ENCODE assay signal across 22 mouse cellular contexts in genomic region chr1:40428910-40429675, GRCm38 (mm10). TPM values are rescaled to one million over a fixed set of nuclear protein-coding genes. Genes with fewer than 3 reads are reported as not detected.
A peak's percentile ranks its signal among the peaks of the same experiment; 100 is the strongest.
DNase-seq lines count a peak whose midpoint lies in the region; ATAC-seq and TF ChIP-seq lines count a peak whose summit lies in the region.
"Had no signal": no experiment of that assay in that cellular context is flagged by ENCODE, and none has a peak within 500 bp of the region (broad histone marks: within the 10 kb centered on the region; RNA-seq: fewer than 3 reads in every experiment).

Gene Il1rl1 (plus strand): TSS chr1:40429570.

- WGBS in stomach, embryonic 15.5 days = 70% methylated on average over 5 of the region's 5 CpGs
- 70% methylated on average over 5 of the region's 5 CpGs for WGBS in stomach, postnatal 0 days
- WGBS in liver, embryonic 16.5 days (ENCODE audit: insufficient replicate concordance) = 30% methylated on average over 5 of the region's 5 CpGs
- 83% methylated on average over 5 of the region's 5 CpGs for WGBS in forebrain, embryonic 16.5 days
- WGBS in forebrain, embryonic 11.5 days = 76% methylated on average over 5 of the region's 5 CpGs

- no peak for DNase-seq in stomach, postnatal 0 days (ENCODE audit: low spot score)
- no peak for DNase-seq in B cell, adult 2 months
- DNase-seq in heart, adult 9 months (ENCODE audit: low spot score in 2 of 2) = no peak
- DNase-seq in forebrain, embryonic 11.5 days (ENCODE audit: low spot score) = no peak
- DNase-seq: cerebellum, adult 11 months; cerebellum, postnatal 36 days; gastrocnemius, postnatal 14 days; kidney, adult 11 months; layer of hippocampus, postnatal 36 days; spleen, adult 18-20 months; thymus, postnatal 14 days had no signal

- H3K27me3 ChIP-seq in stomach, embryonic 15.5 days (replicated peaks) = no peaks in the 10 kb centered on the region
- no peaks in the 10 kb centered on the region for H3K27me3 ChIP-seq in stomach, postnatal 0 days (ENCODE audit: control insufficient read depth, insufficient read depth, low read length)
- H3K27me3 ChIP-seq in liver, embryonic 16.5 days (ENCODE audit: control insufficient read depth, insufficient read depth, low read depth, low read length) = no peaks in the 10 kb centered on the region
- no peaks in the 10 kb centered on the region for H3K27me3 ChIP-seq in forebrain, embryonic 16.5 days (replicated peaks; ENCODE audit: control insufficient read depth, insufficient read depth, low read length)
- H3K27me3 ChIP-seq in forebrain, embryonic 11.5 days (ENCODE audit: control insufficient read depth, insufficient read depth, low read length) = no peaks in the 10 kb centered on the region
- H3K27me3 ChIP-seq: heart, embryonic 12.5 days; lung, embryonic 15.5 days; midbrain, embryonic 15.5 days had no signal

- H3K4me2 ChIP-seq in stomach, embryonic 15.5 days = no peak within 1 kb of the TSS
- H3K4me2 ChIP-seq in stomach, postnatal 0 days (replicated peaks; ENCODE audit: low read depth) = no peak within 1 kb of the TSS
- peak within 1 kb of the TSS; percentile 63 for H3K4me2 ChIP-seq in liver, embryonic 16.5 days (ENCODE audit: low read depth, low read length)
- H3K4me2 ChIP-seq in forebrain, embryonic 16.5 days (ENCODE audit: low read length) = no peak within 1 kb of the TSS
- H3K4me2 ChIP-seq in forebrain, embryonic 11.5 days (ENCODE audit: low read depth, low read length, severe bottlenecking) = no peak within 1 kb of the TSS
- H3K4me2 ChIP-seq: heart, embryonic 12.5 days; lung, embryonic 15.5 days; midbrain, embryonic 15.5 days had no signal

- H3K9me3 ChIP-seq in stomach, embryonic 15.5 days = no peaks in the 10 kb centered on the region
- no peaks in the 10 kb centered on the region for H3K9me3 ChIP-seq in stomach, postnatal 0 days (ENCODE audit: control insufficient read depth, low read length)
- H3K9me3 ChIP-seq in liver, embryonic 16.5 days (replicated peaks; ENCODE audit: control insufficient read depth, low read length) = no peaks in the 10 kb centered on the region
- H3K9me3 ChIP-seq in forebrain, embryonic 16.5 days (ENCODE audit: control insufficient read depth, low read length) = no peaks in the 10 kb centered on the region
- H3K9me3 ChIP-seq in forebrain, embryonic 11.5 days (ENCODE audit: control insufficient read depth, low read length) = no peaks in the 10 kb centered on the region
- H3K9me3 ChIP-seq: embryonic facial prominence, embryonic 10.5 days; heart, embryonic 12.5 days; lung, embryonic 15.5 days; midbrain, embryonic 15.5 days had no signal

- no peaks in the 10 kb centered on the region for H3K36me3 ChIP-seq in stomach, embryonic 15.5 days
- no peaks in the 10 kb centered on the region for H3K36me3 ChIP-seq in stomach, postnatal 0 days (ENCODE audit: control insufficient read depth, insufficient read depth, low read length)
- H3K36me3 ChIP-seq in liver, embryonic 16.5 days (ENCODE audit: control insufficient read depth, insufficient read depth) = no peaks in the 10 kb centered on the region
- no peaks in the 10 kb centered on the region for H3K36me3 ChIP-seq in forebrain, embryonic 16.5 days (ENCODE audit: control insufficient read depth, insufficient read depth)
- no peaks in the 10 kb centered on the region for H3K36me3 ChIP-seq in forebrain, embryonic 11.5 days (ENCODE audit: control insufficient read depth, insufficient read depth, low read length)
- H3K36me3 ChIP-seq: embryonic facial prominence, embryonic 10.5 days; heart, embryonic 12.5 days; lung, embryonic 15.5 days; midbrain, embryonic 15.5 days had no signal

- no peaks in the 10 kb centered on the region for H3K4me1 ChIP-seq in stomach, embryonic 15.5 days
- H3K4me1 ChIP-seq in stomach, postnatal 0 days (replicated peaks; ENCODE audit: control insufficient read depth, insufficient read depth) = no peaks in the 10 kb centered on the region
- H3K4me1 ChIP-seq in liver, embryonic 16.5 days (ENCODE audit: control insufficient read depth, low read depth, low read length) = peaks cover 13% of the 10 kb centered on the region
- H3K4me1 ChIP-seq in forebrain, embryonic 16.5 days (replicated peaks; ENCODE audit: control insufficient read depth, insufficient read depth, low read length) = no peaks in the 10 kb centered on the region
- no peaks in the 10 kb centered on the region for H3K4me1 ChIP-seq in forebrain, embryonic 11.5 days (replicated peaks; ENCODE audit: control insufficient read depth, insufficient read depth, low read length)
- H3K4me1 ChIP-seq: embryonic facial prominence, embryonic 10.5 days; heart, embryonic 12.5 days; lung, embryonic 15.5 days; midbrain, embryonic 15.5 days had no signal

- no peak within 1 kb of the TSS for H3K27ac ChIP-seq in stomach, embryonic 15.5 days
- no peak within 1 kb of the TSS for H3K27ac ChIP-seq in stomach, postnatal 0 days (replicated peaks)
- H3K27ac ChIP-seq in liver, embryonic 16.5 days (ENCODE audit: low read length) = peak within 1 kb of the TSS; percentile 86
- no peak within 1 kb of the TSS for H3K27ac ChIP-seq in forebrain, embryonic 16.5 days (ENCODE audit: low read length)
- no peak within 1 kb of the TSS for H3K27ac ChIP-seq in forebrain, embryonic 11.5 days (ENCODE audit: low read depth, low read length)
- H3K27ac ChIP-seq: embryonic facial prominence, embryonic 10.5 days; kidney, postnatal 0 days; lung, embryonic 15.5 days; macrophage; midbrain, embryonic 15.5 days had no signal

- no peak for TF ChIP-seq CTCF in stomach, postnatal 0 days (IDR thresholded peaks at IDR 0.05; ENCODE audit: low read depth)

- no peak within 1 kb of the TSS for H3K9ac ChIP-seq in stomach, embryonic 15.5 days
- H3K9ac ChIP-seq in stomach, postnatal 0 days (ENCODE audit: low read length) = no peak within 1 kb of the TSS
- peak within 1 kb of the TSS; percentile 38 for H3K9ac ChIP-seq in liver, embryonic 16.5 days (ENCODE audit: low read depth, low read length)
- H3K9ac ChIP-seq in forebrain, embryonic 16.5 days (replicated peaks; ENCODE audit: low read depth, low read length) = no peak within 1 kb of the TSS
- no peak within 1 kb of the TSS for H3K9ac ChIP-seq in forebrain, embryonic 11.5 days (ENCODE audit: low read length)
- H3K9ac ChIP-seq: heart, embryonic 12.5 days; lung, embryonic 15.5 days; midbrain, embryonic 15.5 days had no signal

- TF ChIP-seq EP300 in stomach, postnatal 0 days (optimal IDR thresholded peaks at IDR 0.05) = no peak

- H3K4me3 ChIP-seq in stomach, embryonic 15.5 days (replicated peaks) = no peak within 1 kb of the TSS
- H3K4me3 ChIP-seq in stomach, postnatal 0 days (ENCODE audit: low read depth, low read length) = no peak within 1 kb of the TSS
- H3K4me3 ChIP-seq in liver, embryonic 16.5 days (ENCODE audit: low read depth, low read length) = peak within 1 kb of the TSS; percentile 61
- no peak within 1 kb of the TSS for H3K4me3 ChIP-seq in forebrain, embryonic 16.5 days (replicated peaks; ENCODE audit: low read length)
- H3K4me3 ChIP-seq in forebrain, embryonic 11.5 days (ENCODE audit: low read depth, low read length) = no peak within 1 kb of the TSS
- H3K4me3 ChIP-seq: embryonic facial prominence, embryonic 10.5 days; heart, embryonic 12.5 days; lung, embryonic 15.5 days; midbrain, embryonic 15.5 days had no signal

- peak; percentile 56; the same call in 1 of the 2 replicates for ATAC-seq in stomach, embryonic 15.5 days (ENCODE audit: insufficient read depth, low FRiP score, low read depth)
- ATAC-seq in stomach, postnatal 0 days (ENCODE audit: low FRiP score, low TSS enrichment) = no peak
- no peak; a peak in 1 of 4 replicates for ATAC-seq in hematopoietic stem cell, adult 5-6 weeks (replicated peaks in 1 of 2; ENCODE audit: insufficient read depth in 1 of 2, low FRiP score in 2 of 2, low TSS enrichment in 1 of 2, low read depth in 1 of 2, poor library complexity in 2 of 2, severe bottlenecking in 2 of 2)
- peak; percentile 91 for ATAC-seq in liver, embryonic 16.5 days (ENCODE audit: low read depth)
- ATAC-seq in forebrain, embryonic 16.5 days = no peak
- ATAC-seq in forebrain, embryonic 11.5 days (replicated peaks; ENCODE audit: low FRiP score) = no peak
- ATAC-seq: hindbrain, embryonic 16.5 days; midbrain, embryonic 15.5 days had no signal

RNA-seq across cellular contexts. Expression of gene Il1rl1, which starts in this region (rescaled TPM):
- polyA plus RNA-seq in stomach, embryonic 15.5 days (2015; fragmentation: Nextera tagmentation; extraction: Ambion mirVana) = 1.3 and 1.8 TPM in 2 replicates
- 0.42 and 0.55 TPM in 2 replicates for polyA plus RNA-seq in stomach, postnatal 0 days (2015; fragmentation: Nextera tagmentation; extraction: Ambion mirVana)
- total RNA-seq in hematopoietic stem cell, adult 5-6 weeks (2017) = 6.5 and 17.5 TPM in 2 replicates
- polyA plus RNA-seq in liver, embryonic 16.5 days (2015; fragmentation: Nextera tagmentation; extraction: Ambion mirVana) = 5.3 and 5.7 TPM in 2 replicates
- polyA plus RNA-seq in forebrain, embryonic 16.5 days (2015; fragmentation: Nextera tagmentation; extraction: Ambion mirVana) = 0.05 and 0.11 TPM in 2 replicates
- polyA plus RNA-seq in forebrain, embryonic 11.5 days (2014; fragmentation: Nextera tagmentation; extraction: Ambion mirVana) = 0.05 TPM in 1 of 2 replicates, not detected in the other

Comparison
In these comparisons a context has a peak if more than half of its experiments do, and no peak if none do; other contexts are left out.
1. ATAC-seq: peak in stomach, embryonic 15.5 days (single experiment) and liver, embryonic 16.5 days (single experiment); none in stomach, postnatal 0 days (single experiment), hematopoietic stem cell, adult 5-6 weeks (0 of 2), forebrain, embryonic 16.5 days (single experiment) and forebrain, embryonic 11.5 days (single experiment).